Mouse (Mus musculus) MEL (cell line): ENCODE data around the gene Rad54l2.

Source experiments
- CHD1 ChIP-seq: IDR thresholded peaks from 2 replicates; pipeline ENCODE4 v1.6.1; 2012; ENCODE audit warnings: low read depth, mild to moderate bottlenecking, inconsistent platforms, low read length, improper control_type of control experiment
- CTCF ChIP-seq, 3 experiments: IDR thresholded peaks in 2 of 3; conservative IDR thresholded peaks in 1 of 3; 2 replicates each; pipeline ENCODE4 v1.5.1; 2011 to 2012; ENCODE audit warnings: low read length in 3 of 3, low read depth in 2 of 3, mild to moderate bottlenecking in 2 of 3, improper control_type of control experiment in 1 of 3, inconsistent platforms in 1 of 3, mixed read lengths in 1 of 3, moderate library complexity in 1 of 3; ENCODE audit not compliant: control insufficient read depth in 1 of 3, insufficient read depth in 1 of 3, poor library complexity in 1 of 3, severe bottlenecking in 1 of 3
- EP300 ChIP-seq, 2 experiments: IDR thresholded peaks; 2 replicates each; pipeline ENCODE4 v1.6.1; 2011; ENCODE audit warnings: improper control_type of control experiment in 2 of 2, low read length in 2 of 2, low read depth in 1 of 2, mild to moderate bottlenecking in 1 of 2
- ETS1 ChIP-seq: IDR thresholded peaks from 2 replicates; pipeline ENCODE4 v1.6.1; 2012; ENCODE audit warnings: low read depth, mild to moderate bottlenecking, inconsistent platforms, low read length, improper control_type of control experiment, moderate library complexity
- GATA1 ChIP-seq: IDR thresholded peaks from 2 replicates; pipeline ENCODE4 v1.6.1; 2011; ENCODE audit warnings: low read depth, low read length, improper control_type of control experiment
- KAT2A ChIP-seq: conservative IDR thresholded peaks from 2 replicates; pipeline ENCODE4 v1.6.1; 2012; ENCODE audit warnings: low read depth, low read length, improper control_type of control experiment, inconsistent platforms
- MAX ChIP-seq: IDR thresholded peaks from 2 replicates; pipeline ENCODE4 v1.6.1; 2011; ENCODE audit warnings: low read length, improper control_type of control experiment
- MEF2A ChIP-seq: IDR thresholded peaks from 2 replicates; pipeline ENCODE4 v1.6.1; 2014; ENCODE audit warnings: low read depth, mild to moderate bottlenecking, inconsistent platforms, low read length, improper control_type of control experiment; ENCODE audit not compliant: poor library complexity, insufficient replicate concordance, severe bottlenecking; ENCODE audit errors: extremely low read depth
- POLR2A ChIP-seq, 2 experiments: IDR thresholded peaks; 2 replicates each; pipeline ENCODE4 v1.6.1; 2011 to 2012; ENCODE audit warnings: low read length in 2 of 2, mild to moderate bottlenecking in 2 of 2, control low read depth in 1 of 2, improper control_type of control experiment in 1 of 2, low read depth in 1 of 2, moderate library complexity in 1 of 2; ENCODE audit not compliant: control insufficient read depth in 1 of 2, insufficient read depth in 1 of 2, poor library complexity in 1 of 2
- SMC3 ChIP-seq: IDR thresholded peaks from 2 replicates; pipeline ENCODE4 v1.6.1; 2011; ENCODE audit warnings: low read depth, low read length, improper control_type of control experiment
- TAL1 ChIP-seq: IDR thresholded peaks from 2 replicates; pipeline ENCODE4 v1.6.1; 2012; ENCODE audit warnings: mild to moderate bottlenecking, inconsistent platforms, low read length, moderate library complexity, mixed read lengths

- TF ChIP-seq CHD1 (no peak), MAX (no peak), TAL1 (no peak), CTCF (IDR thresholded peaks at IDR 0.05 in 2 of 3, conservative IDR thresholded peaks at IDR 0.05 in 1 of 3; ENCODE audit: control insufficient read depth in 1 of 3, insufficient read depth in 1 of 3, low read depth in 2 of 3, low read length in 3 of 3, poor library complexity in 1 of 3, severe bottlenecking in 1 of 3) (no peak), POLR2A (IDR thresholded peaks at IDR 0.05; ENCODE audit: control insufficient read depth in 1 of 2, insufficient read depth in 1 of 2, low read depth in 1 of 2, low read length in 2 of 2, poor library complexity in 1 of 2) (no peak), SMC3 (no peak), MEF2A (no peak), ETS1 (no peak), KAT2A (no peak), GATA1 (no peak), EP300 (IDR thresholded peaks at IDR 0.05; ENCODE audit: low read depth in 1 of 2, low read length in 2 of 2) (no peak)
Observed at GRCm38 (mm10) chr9:106659441-106659840, 129.6 kb downstream of the Rad54l2 start.
